In genomic region chr10:9498550-9498949, GRCm38 (mm10) we compare ENCODE assay signal across 20 mouse cellular contexts.
DNase-seq lines count a peak whose midpoint lies in the region; ATAC-seq lines count a peak whose summit lies in the region.
"Had no signal": no experiment of that assay in that cellular context is flagged by ENCODE, and none has a peak within 500 bp of the region (broad histone marks: within the 10 kb centered on the region; RNA-seq: fewer than 3 reads in every experiment).

No protein-coding gene starts in this region.

- H3K27ac ChIP-seq in hindbrain, embryonic 11.5 days (ENCODE audit: low read depth, low read length), result no peak overlapping the region
- H3K27ac ChIP-seq in hindbrain, embryonic 16.5 days (ENCODE audit: low read depth, low read length), result no peak overlapping the region
- no peak overlapping the region for H3K27ac ChIP-seq in midbrain, embryonic 12.5 days (replicated peaks)
- no peak overlapping the region for H3K27ac ChIP-seq in midbrain, embryonic 10.5 days (replicated peaks)
- peak overlapping the region; percentile 25; the same call in 1 of the 2 replicates for H3K27ac ChIP-seq in midbrain, embryonic 13.5 days
- H3K27ac ChIP-seq: embryonic facial prominence, embryonic 15.5 days; heart, embryonic 15.5 days had no signal

- no peak overlapping the region for H3K4me3 ChIP-seq in hindbrain, embryonic 11.5 days (ENCODE audit: low read depth, low read length)
- no peak overlapping the region for H3K4me3 ChIP-seq in hindbrain, embryonic 16.5 days (ENCODE audit: low read length)
- no peak overlapping the region for H3K4me3 ChIP-seq in midbrain, embryonic 12.5 days
- H3K4me3 ChIP-seq in midbrain, embryonic 10.5 days, result no peak overlapping the region
- H3K4me3 ChIP-seq in midbrain, embryonic 13.5 days (replicated peaks), result no peak overlapping the region
- H3K4me3 ChIP-seq: embryonic facial prominence, embryonic 15.5 days; erythroblast, embryonic 14.5 days; heart, embryonic 15.5 days had no signal

- 69% methylated on average over 3 of the region's 3 CpGs for WGBS in hindbrain, embryonic 11.5 days
- 36% methylated on average over 3 of the region's 3 CpGs for WGBS in hindbrain, embryonic 16.5 days
- WGBS in midbrain, embryonic 12.5 days, result 51% methylated on average over 3 of the region's 3 CpGs
- 84% methylated on average over 3 of the region's 3 CpGs for WGBS in midbrain, embryonic 10.5 days
- 19% methylated on average over 3 of the region's 3 CpGs for WGBS in midbrain, embryonic 13.5 days

- H3K36me3 ChIP-seq in hindbrain, embryonic 11.5 days (ENCODE audit: control insufficient read depth, insufficient read depth, low read length), result no peaks in the 10 kb centered on the region
- H3K36me3 ChIP-seq in hindbrain, embryonic 16.5 days (ENCODE audit: control insufficient read depth, insufficient read depth, low read length), result no peaks in the 10 kb centered on the region
- H3K36me3 ChIP-seq in midbrain, embryonic 12.5 days, result no peaks in the 10 kb centered on the region
- no peaks in the 10 kb centered on the region for H3K36me3 ChIP-seq in midbrain, embryonic 10.5 days
- H3K36me3 ChIP-seq in midbrain, embryonic 13.5 days, result no peaks in the 10 kb centered on the region
- H3K36me3 ChIP-seq: embryonic facial prominence, embryonic 15.5 days; heart, embryonic 15.5 days had no signal

- ATAC-seq in hindbrain, embryonic 11.5 days (ENCODE audit: low FRiP score), result peak; percentile 56; the same call in 1 of the 2 replicates
- no peak for ATAC-seq in hindbrain, embryonic 16.5 days
- ATAC-seq in midbrain, embryonic 12.5 days (ENCODE audit: low FRiP score, low read depth), result 0 out of 2 replicates have a peak, but pooled peaks have one; percentile 16
- ATAC-seq in midbrain, embryonic 13.5 days, result peak; percentile 59

- H3K9ac ChIP-seq in hindbrain, embryonic 11.5 days (ENCODE audit: low read depth, low read length), result no peak overlapping the region
- H3K9ac ChIP-seq in hindbrain, embryonic 16.5 days (ENCODE audit: low read depth, low read length), result no peak overlapping the region
- no peak overlapping the region for H3K9ac ChIP-seq in midbrain, embryonic 12.5 days (replicated peaks)
- H3K9ac ChIP-seq in midbrain, embryonic 13.5 days (replicated peaks), result no peak overlapping the region
- H3K9ac ChIP-seq: embryonic facial prominence, embryonic 15.5 days; heart, embryonic 15.5 days had no signal

- no peaks in the 10 kb centered on the region for H3K9me3 ChIP-seq in hindbrain, embryonic 11.5 days (ENCODE audit: control insufficient read depth, low read length)
- no peaks in the 10 kb centered on the region for H3K9me3 ChIP-seq in hindbrain, embryonic 16.5 days (ENCODE audit: control insufficient read depth, low read length)
- H3K9me3 ChIP-seq in midbrain, embryonic 12.5 days, result no peaks in the 10 kb centered on the region
- no peaks in the 10 kb centered on the region for H3K9me3 ChIP-seq in midbrain, embryonic 10.5 days (replicated peaks)
- no peaks in the 10 kb centered on the region for H3K9me3 ChIP-seq in midbrain, embryonic 13.5 days
- H3K9me3 ChIP-seq: embryonic facial prominence, embryonic 15.5 days; heart, embryonic 15.5 days had no signal

- H3K4me1 ChIP-seq in hindbrain, embryonic 11.5 days (replicated peaks; ENCODE audit: control insufficient read depth, insufficient read depth, low read length), result no peaks in the 10 kb centered on the region; the same call in 1 of the 2 replicates
- H3K4me1 ChIP-seq in hindbrain, embryonic 16.5 days (ENCODE audit: control insufficient read depth, insufficient read depth, low read depth, low read length), result peaks cover 3% of the 10 kb centered on the region; the same call in 1 of the 2 replicates
- peaks cover 23% of the 10 kb centered on the region for H3K4me1 ChIP-seq in midbrain, embryonic 12.5 days
- peaks cover 16% of the 10 kb centered on the region for H3K4me1 ChIP-seq in midbrain, embryonic 10.5 days
- peaks cover 22% of the 10 kb centered on the region for H3K4me1 ChIP-seq in midbrain, embryonic 13.5 days (replicated peaks)
- H3K4me1 ChIP-seq: embryonic facial prominence, embryonic 15.5 days; heart, embryonic 15.5 days had no signal

- DNase-seq in hindbrain, embryonic 11.5 days (ENCODE audit: low spot score), result no peak
- DNase-seq in midbrain, embryonic 10.5 days (ENCODE audit: low spot score), result no peak
- no peak for DNase-seq in heart, adult 8-10 months (ENCODE audit: low spot score)
- no peak for DNase-seq in thymus, postnatal 10 days (ENCODE audit: low spot score in 2 of 2)
- DNase-seq: adrenal gland, adult 2 months; adrenal gland, postnatal 25 days; cerebellum, adult 2 months; cerebellum, postnatal 10 days; embryo, embryonic 11 days; gastrocnemius, postnatal 10 days; heart, adult 18-20 months; heart, postnatal 14 days; kidney, adult 11 months had no signal

- no peaks in the 10 kb centered on the region for H3K27me3 ChIP-seq in hindbrain, embryonic 11.5 days (ENCODE audit: control insufficient read depth, insufficient read depth, low read length)
- no peaks in the 10 kb centered on the region for H3K27me3 ChIP-seq in hindbrain, embryonic 16.5 days (replicated peaks; ENCODE audit: control insufficient read depth, insufficient read depth, low read length)
- no peaks in the 10 kb centered on the region for H3K27me3 ChIP-seq in midbrain, embryonic 12.5 days
- H3K27me3 ChIP-seq in midbrain, embryonic 10.5 days (ENCODE audit: low read depth, poor library complexity, severe bottlenecking), result no peaks in the 10 kb centered on the region
- no peaks in the 10 kb centered on the region for H3K27me3 ChIP-seq in midbrain, embryonic 13.5 days
- H3K27me3 ChIP-seq: embryonic facial prominence, embryonic 15.5 days; heart, embryonic 15.5 days had no signal

- no peak overlapping the region for H3K4me2 ChIP-seq in hindbrain, embryonic 11.5 days (replicated peaks; ENCODE audit: low read depth, low read length)
- H3K4me2 ChIP-seq in hindbrain, embryonic 16.5 days (ENCODE audit: low read length), result no peak overlapping the region
- H3K4me2 ChIP-seq in midbrain, embryonic 12.5 days (replicated peaks), result no peak overlapping the region
- H3K4me2 ChIP-seq in midbrain, embryonic 13.5 days (replicated peaks), result no peak overlapping the region
- H3K4me2 ChIP-seq: embryonic facial prominence, embryonic 15.5 days; heart, embryonic 11.5 days; heart, embryonic 15.5 days had no signal
